Mouse (Mus musculus) E14TG2a.4 (cell line): ENCODE data around the gene Chmp2a.
"Not testable (repeated sequence)": the region's sequence is repeated elsewhere in the genome, so short reads cannot be mapped to it uniquely, and the experiment has no call there.

Experiments
- CTCF ChIP-seq: conservative IDR thresholded peaks from 2 replicates; pipeline ENCODE4 v1.5.1; 2014; ENCODE audit warnings: low read length
- POU5F1 ChIP-seq: IDR thresholded peaks from 2 replicates; pipeline ENCODE4 v1.6.1; 2014; ENCODE audit warnings: low read length, borderline replicate concordance

DNA sequence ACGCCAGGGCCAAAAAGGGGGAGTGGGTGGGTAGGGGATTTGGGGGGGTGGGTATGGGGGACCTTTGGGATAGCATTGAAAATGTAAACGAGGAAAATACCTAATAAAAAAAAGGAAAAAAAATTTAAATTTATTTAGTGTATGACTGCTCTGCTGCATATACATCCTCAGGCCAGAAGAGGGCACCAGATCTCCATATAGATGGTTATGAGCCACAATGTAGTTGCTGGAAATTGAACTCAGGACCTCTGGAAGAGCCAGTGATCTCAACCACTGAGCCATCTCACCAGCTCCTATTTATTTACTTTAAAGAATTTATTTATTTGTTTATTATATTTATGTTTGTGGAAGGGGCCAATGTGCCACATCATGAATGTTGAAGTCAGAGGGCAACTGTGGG, 28.8 kb upstream of the Chmp2a start:
- peak; percentile 81 for TF ChIP-seq CTCF
- not testable (repeated sequence) for TF ChIP-seq POU5F1
